Mouse (Mus musculus): ENCODE results near the gene Entpd4b.
"Not testable (repeated sequence)": the region's sequence is repeated elsewhere in the genome, so short reads cannot be mapped to it uniquely, and the experiment has no call there.

Gene Entpd4b

GRCm38 (mm10) chr14:69555110-69555831, at the start of gene Entpd4b:
Entpd4b (plus strand) TSS chr14:69555424.
- DNase-seq (ENCODE audit: extremely low read depth, low read depth): not testable (repeated sequence)

GRCm38 (mm10) chr14:69507000-69507399, 48.2 kb upstream of the Entpd4b start:
- DNase-seq (ENCODE audit: extremely low read depth, low read depth): not testable (repeated sequence)

GRCm38 (mm10) chr14:69512449-69512848, 42.8 kb upstream of the Entpd4b start, which contains the start of gene Gm27179:
Gm27179 (minus strand) TSS chr14:69512549.
- DNase-seq (ENCODE audit: extremely low read depth, low read depth): not testable (repeated sequence)

- DNase-seq (ENCODE audit: extremely low read depth, low read depth): not testable (repeated sequence)
These were observed 34.4 kb upstream of the Entpd4b start for GRCm38 (mm10) chr14:69520810-69521209.

- not testable (repeated sequence) for DNase-seq (ENCODE audit: extremely low read depth, low read depth)
These were observed 32.2 kb upstream of the Entpd4b start for GRCm38 (mm10) chr14:69523001-69523400.

GRCm38 (mm10) chr14:69526202-69526601, 29.0 kb upstream of the Entpd4b start:
- DNase-seq (ENCODE audit: extremely low read depth, low read depth): not testable (repeated sequence)

- not testable (repeated sequence) for DNase-seq (ENCODE audit: extremely low read depth, low read depth)
These were observed 18.7 kb upstream of the Entpd4b start for GRCm38 (mm10) chr14:69536539-69536938.

- not testable (repeated sequence) for DNase-seq (ENCODE audit: extremely low read depth, low read depth)
These were observed 15.1 kb upstream of the Entpd4b start for GRCm38 (mm10) chr14:69540113-69540512.

- DNase-seq (ENCODE audit: extremely low read depth, low read depth): not testable (repeated sequence)
These were observed 12.5 kb upstream of the Entpd4b start for GRCm38 (mm10) chr14:69542695-69543094.

GRCm38 (mm10) chr14:69544033-69544432, 11.2 kb upstream of the Entpd4b start:
- not testable (repeated sequence) for DNase-seq (ENCODE audit: extremely low read depth, low read depth)

- not testable (repeated sequence) for DNase-seq (ENCODE audit: extremely low read depth, low read depth)
These were observed 10.2 kb upstream of the Entpd4b start for GRCm38 (mm10) chr14:69545052-69545451.

GRCm38 (mm10) chr14:69547310-69547709, 7.9 kb upstream of the Entpd4b start:
- not testable (repeated sequence) for DNase-seq (ENCODE audit: extremely low read depth, low read depth)

- DNase-seq (ENCODE audit: extremely low read depth, low read depth): not testable (repeated sequence)
These were observed 1.6 kb downstream of the Entpd4b start for GRCm38 (mm10) chr14:69556820-69557219.

- not testable (repeated sequence) for DNase-seq (ENCODE audit: extremely low read depth, low read depth)
These were observed 2.3 kb downstream of the Entpd4b start for GRCm38 (mm10) chr14:69557550-69557949.
